Mouse (Mus musculus) embryonic fibroblast, embryonic 13.5 days (primary cell): ENCODE results near the gene Olfr13. TPM values are rescaled to one million over a fixed set of nuclear protein-coding genes. Genes with fewer than 3 reads are reported as not detected.
"Not testable (repeated sequence)": the region's sequence is repeated elsewhere in the genome, so short reads cannot be mapped to it uniquely, and the experiment has no call there.

Experiments
- H3K27ac ChIP-seq: 2 replicates; pipeline ENCODE4 v1.5.1; 2012; ENCODE audit warnings: low read length, control low read depth, inconsistent platforms; ENCODE audit not compliant: insufficient read depth
- H3K4me1 ChIP-seq: 2 replicates; pipeline ENCODE4 v1.6.1; 2011; ENCODE audit warnings: low read length; ENCODE audit not compliant: control insufficient read depth, insufficient read depth
- H3K4me3 ChIP-seq: 2 replicates; pipeline ENCODE4 v1.5.1; 2011; ENCODE audit warnings: mild to moderate bottlenecking, control low read depth, low read length; ENCODE audit not compliant: insufficient read depth
- CTCF ChIP-seq: IDR thresholded peaks from 2 replicates; pipeline ENCODE4 v1.5.1; 2011; ENCODE audit warnings: mild to moderate bottlenecking, control low read depth, low read length, moderate library complexity, borderline replicate concordance; ENCODE audit not compliant: insufficient read depth
- POLR2A ChIP-seq: IDR thresholded peaks from 2 replicates; pipeline ENCODE4 v1.6.1; 2011; ENCODE audit warnings: low read depth, mild to moderate bottlenecking, control low read depth, low read length, moderate library complexity
- polyA plus RNA-seq: library from polyadenylated mRNA; stranded (reverse); fragments of >200 nt; gene quantifications from 2 replicates; pipeline ENCODE4 v1.2.4, GENCODE M21; 2011; ENCODE audit warnings: low read depth; ENCODE audit not compliant: missing spikeins, insufficient read length

Gene Olfr13
- polyA plus RNA-seq = not detected in 2 replicates

DNA sequence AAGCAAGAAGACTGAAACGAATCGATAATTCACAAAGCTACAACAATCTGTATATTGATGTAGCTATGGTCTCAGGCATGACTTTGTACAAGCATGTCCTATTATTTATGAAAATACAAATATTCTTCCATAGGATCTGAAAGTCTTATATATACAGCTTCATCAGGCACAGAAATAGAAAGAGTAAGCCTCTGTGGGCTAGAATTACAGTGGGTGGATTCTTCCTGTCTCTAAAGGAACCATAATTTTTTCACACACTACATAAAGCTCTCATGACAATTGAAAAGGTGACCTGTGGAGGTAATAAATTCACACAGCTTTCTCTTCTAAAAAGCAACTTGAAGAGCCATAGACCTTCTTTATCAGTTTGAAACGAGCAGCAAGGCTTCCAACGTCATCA, at the start of gene Olfr13:
TSS of gene Olfr13 (plus strand) at position 301 of the 400 bp plus-strand sequence.
- Histone ChIP-seq H3K4me3 (no peak within 1 kb of the TSS), H3K27ac (no peak within 1 kb of the TSS), H3K4me1 (no peaks in the 10 kb centered on the region)
- TF ChIP-seq POLR2A (no peak), CTCF (no peak)

DNA sequence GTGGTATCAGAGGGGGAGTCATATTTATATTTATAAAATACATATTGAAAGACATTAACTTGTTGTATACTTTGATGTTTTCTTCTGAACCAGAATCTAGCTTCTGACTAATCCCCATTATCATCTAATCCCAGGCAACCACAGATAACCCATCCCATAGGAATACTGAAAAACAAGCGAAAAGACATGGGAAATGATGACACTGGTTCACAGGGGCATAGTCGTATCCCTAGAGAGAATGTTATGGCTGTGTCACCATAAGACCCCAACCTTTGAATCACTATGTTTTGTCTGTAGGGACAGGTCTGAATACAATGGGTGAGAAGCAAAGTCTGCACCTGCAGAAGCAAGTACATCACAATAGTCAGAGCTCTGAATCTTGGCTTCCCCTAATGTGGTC, 25.7 kb upstream of the Olfr13 start, which contains the start of gene Olfr237-ps1:
TSS of gene Olfr237-ps1 (plus strand) at position 301 of the 400 bp plus-strand sequence.
- not testable (repeated sequence) for H3K4me1 ChIP-seq, H3K4me3 ChIP-seq, H3K27ac ChIP-seq

DNA sequence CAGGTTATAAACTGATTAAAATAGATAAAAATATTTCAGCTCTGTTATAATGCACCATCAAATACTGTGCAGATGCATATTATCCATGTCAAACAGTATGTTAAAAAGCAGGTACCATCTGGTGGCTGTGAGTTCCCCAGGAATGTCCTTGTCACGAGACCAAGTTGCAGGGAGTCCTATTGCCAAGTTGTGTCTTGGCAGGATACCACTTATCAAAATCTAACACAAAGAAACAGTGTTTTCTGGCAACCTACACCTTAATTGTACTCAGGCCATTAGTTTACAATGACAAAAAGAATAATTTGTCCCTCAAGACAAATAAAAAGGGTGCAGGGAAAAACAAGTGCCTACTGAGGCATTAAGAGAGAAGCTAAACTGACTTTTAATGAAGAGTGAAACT, 12.4 kb upstream of the Olfr13 start:
- no peaks in the 10 kb centered on the region for H3K4me1 ChIP-seq
- TF ChIP-seq POLR2A (no peak), CTCF (no peak)
- H3K27ac ChIP-seq = no peak overlapping the region
- H3K4me3 ChIP-seq = no peak overlapping the region

DNA sequence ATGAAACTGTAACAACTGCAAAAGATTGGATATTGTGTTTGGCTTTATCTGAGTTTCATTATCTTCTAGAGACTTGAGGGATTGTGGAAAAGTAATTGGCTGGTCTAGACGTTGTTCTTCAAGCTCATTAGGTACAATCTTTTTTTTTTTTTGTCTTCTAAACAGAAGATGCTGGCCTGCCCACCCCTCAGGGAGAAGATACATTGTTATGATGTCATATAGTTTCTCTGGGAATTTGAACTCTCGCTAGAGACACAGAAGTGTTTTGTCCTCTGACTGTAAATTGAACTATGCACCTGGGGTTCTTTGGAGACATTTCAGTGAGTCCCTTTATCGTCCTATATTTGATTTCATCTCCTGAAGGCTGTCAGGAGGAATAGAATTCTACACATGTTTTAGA, 9.0 kb upstream of the Olfr13 start, which contains the start of gene Olfr437:
TSS of gene Olfr437 (plus strand) at position 301 of the 400 bp plus-strand sequence.
- H3K27ac ChIP-seq = no peak within 1 kb of the TSS
- no peaks in the 10 kb centered on the region for H3K4me1 ChIP-seq
- no peak within 1 kb of the TSS for H3K4me3 ChIP-seq
- TF ChIP-seq POLR2A (no peak), CTCF (no peak)

DNA sequence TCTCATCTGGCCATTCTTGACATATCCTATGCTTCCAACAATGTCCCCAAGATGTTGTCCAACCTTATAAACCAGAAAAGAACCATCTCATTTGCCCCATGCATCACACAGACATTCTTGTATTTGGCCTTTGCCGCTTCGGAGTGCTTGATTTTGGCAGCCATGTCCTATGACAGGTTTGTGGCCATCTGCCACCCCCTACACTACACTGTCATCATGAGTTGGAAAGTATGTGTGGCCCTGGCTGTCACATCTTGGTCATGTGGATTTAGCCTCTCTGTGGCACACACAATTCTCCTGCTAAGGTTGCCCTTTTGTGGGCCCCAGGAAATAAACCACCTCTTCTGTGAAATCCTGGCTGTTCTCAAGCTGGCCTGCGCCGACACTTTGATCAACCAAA, 4.7 kb upstream of the Olfr13 start:
- Histone ChIP-seq H3K4me1 (no peaks in the 10 kb centered on the region), H3K4me3 (no peak overlapping the region), H3K27ac (no peak overlapping the region)
- no peak for TF ChIP-seq CTCF
- TF ChIP-seq POLR2A = no peak

DNA sequence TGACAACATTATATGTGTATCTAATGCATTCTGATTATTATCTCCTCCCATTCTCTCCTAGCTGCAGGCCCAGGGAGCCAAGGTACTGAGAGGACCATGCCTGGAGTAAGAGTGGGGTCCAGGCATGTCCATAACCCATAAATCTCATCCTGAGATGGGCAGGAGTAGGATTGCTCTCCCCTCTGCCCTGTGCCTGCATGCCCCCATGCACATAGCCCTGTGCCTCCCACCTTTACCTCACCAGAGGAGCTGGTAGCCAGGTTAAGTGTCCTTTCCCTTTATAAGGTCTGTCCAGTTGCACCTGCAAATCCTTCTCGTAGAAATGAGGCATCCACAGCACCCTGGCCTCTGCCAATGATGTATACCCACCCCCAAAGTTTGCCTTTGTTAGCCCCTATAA, 6.2 kb downstream of the Olfr13 start:
- Histone ChIP-seq H3K4me1 (no peaks in the 10 kb centered on the region), H3K27ac (no peak overlapping the region), H3K4me3 (no peak overlapping the region)
- TF ChIP-seq CTCF = no peak
- TF ChIP-seq POLR2A = no peak

DNA sequence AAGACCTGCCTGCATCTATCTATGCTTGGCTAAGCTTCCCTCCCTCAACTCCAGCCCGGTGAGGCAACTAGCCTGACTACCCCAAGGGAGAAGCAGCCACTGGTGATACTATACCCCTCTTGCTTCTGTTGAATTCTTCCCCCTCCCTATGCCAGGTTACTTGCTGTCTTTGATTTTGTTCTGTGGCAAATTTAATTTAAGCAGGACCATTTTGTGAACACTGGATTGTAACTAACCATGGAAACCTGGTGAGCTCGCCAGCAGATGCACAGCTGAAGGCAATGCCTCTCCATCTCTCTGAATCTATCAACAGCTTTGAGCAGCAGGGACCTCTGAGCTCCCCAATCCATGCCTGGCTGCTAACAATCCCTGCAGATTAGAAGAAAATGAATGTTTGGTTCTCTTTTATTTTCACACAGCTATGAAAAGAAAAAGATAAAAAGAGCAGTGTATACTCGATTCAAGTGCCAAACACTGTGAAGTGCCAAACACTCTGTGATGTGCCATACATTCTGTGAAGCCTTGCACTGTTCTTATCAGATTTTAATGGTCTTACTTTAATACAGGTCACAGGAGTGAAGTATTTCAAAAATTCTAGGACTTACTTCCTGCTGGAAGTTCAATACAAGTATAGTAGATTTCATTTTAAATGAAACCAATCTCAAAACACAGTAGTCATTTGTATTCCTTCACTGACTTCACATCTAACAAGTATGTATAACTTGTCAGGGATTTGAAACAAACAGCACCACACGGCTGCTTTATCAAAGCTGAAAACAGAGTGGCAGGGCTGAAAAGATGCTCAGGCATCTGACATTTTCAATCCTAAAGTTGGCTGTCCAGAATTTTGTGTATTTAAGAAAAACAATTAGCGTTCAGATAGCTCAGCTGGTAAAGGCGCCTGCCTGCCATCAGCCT, 6.9 kb downstream of the Olfr13 start:
- Histone ChIP-seq H3K27ac (no peak overlapping the region), H3K4me3 (no peak overlapping the region), H3K4me1 (no peaks in the 10 kb centered on the region)
- TF ChIP-seq POLR2A (no peak), CTCF (no peak)

DNA sequence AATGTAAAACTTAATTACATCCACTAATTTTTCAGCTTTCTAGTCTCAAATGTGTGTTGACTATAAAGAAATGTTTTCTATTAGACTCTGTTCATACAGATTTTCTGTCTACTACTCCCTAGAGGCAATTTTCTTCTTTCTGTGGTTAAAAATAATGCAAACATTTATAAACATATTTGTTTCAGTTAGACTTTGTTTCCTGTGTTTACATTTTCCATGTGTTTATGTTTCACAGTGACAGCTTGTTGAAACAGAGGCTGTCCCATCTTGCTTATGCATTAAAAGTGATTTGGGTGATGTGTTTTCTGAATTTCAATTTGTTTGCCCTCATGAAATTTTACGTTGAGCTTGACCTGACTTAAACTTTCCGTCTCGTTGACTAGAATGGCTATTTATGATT, 19.0 kb downstream of the Olfr13 start:
- Histone ChIP-seq H3K27ac (no peak overlapping the region), H3K4me1 (no peaks in the 10 kb centered on the region), H3K4me3 (no peak overlapping the region)
- TF ChIP-seq POLR2A (no peak), CTCF (no peak)

DNA sequence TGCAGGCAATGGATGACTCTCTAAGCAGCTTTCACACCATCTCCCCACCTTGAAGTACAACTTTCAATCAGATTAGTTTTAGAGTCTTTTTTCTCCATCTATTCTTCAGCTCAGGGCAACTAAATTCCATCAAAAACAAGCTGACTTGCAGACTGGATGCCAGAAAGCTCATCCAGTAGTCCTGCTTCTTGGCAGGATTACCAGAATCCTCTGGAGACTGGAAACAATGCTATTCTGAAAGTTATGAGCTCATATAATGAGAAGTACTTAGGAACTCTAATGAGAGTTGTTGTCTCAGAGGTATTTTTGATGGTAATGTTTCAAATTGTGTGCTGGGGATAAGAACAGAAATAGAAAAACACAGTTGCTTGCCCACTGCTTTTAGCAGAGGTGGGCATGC, 24.8 kb downstream of the Olfr13 start, which contains the start of gene Olfr435:
TSS of gene Olfr435 (plus strand) at position 366 of the 400 bp plus-strand sequence.
- TF ChIP-seq POLR2A (no peak), CTCF (no peak)
- no peak within 1 kb of the TSS for H3K4me3 ChIP-seq

DNA sequence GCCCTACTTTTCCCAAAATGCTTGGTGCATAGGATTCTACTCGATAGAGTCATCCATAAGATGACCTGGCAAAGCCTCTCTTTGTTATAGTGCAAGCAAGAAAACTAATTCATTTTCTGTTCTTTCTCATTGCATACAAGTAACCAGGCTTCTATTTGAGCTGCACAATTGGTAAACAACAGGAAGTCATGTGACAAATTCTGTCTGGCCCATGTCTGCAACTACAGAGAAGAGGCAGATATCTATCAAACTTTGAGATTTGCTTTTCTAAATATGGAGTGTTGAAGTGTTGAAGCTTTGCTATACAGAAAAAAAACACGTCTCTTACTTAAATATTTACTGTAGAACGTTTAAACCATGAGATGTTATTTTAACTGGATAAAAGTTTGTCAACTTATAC, 26.2 kb downstream of the Olfr13 start:
- Histone ChIP-seq H3K4me1 (no peaks in the 10 kb centered on the region), H3K27ac (no peak overlapping the region), H3K4me3 (no peak overlapping the region)
- TF ChIP-seq POLR2A = no peak

More for the DNA sequence above, 24.8 kb downstream of the Olfr13 start, which contains the start of gene Olfr435:
- Histone ChIP-seq H3K4me1 (no peaks in the 10 kb centered on the region), H3K27ac (no peak within 1 kb of the TSS)

DNA sequence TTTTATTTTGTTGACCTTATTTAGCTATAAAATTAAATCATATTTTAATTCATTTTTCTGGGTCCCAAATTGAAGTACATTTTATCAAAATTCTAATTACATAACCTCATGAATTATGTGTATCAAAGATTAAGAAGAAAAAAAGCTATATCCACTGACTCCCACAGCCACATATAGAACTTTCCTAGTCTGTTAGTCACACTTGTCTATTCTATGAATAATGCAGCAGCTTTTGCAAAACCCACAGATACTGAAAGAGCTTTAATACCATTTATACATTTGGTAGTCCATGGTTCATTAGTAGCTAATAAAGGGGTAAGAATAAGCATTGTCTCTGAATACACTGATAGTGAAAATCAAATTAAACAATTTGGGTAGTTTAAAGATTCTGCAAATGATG, 30.8 kb downstream of the Olfr13 start:
- Histone ChIP-seq H3K4me3 (no peak overlapping the region), H3K27ac (no peak overlapping the region), H3K4me1 (no peaks in the 10 kb centered on the region)
- TF ChIP-seq POLR2A (no peak), CTCF (no peak)
